Mouse (Mus musculus): ENCODE measurements around the gene Itgb3. TPM values are rescaled to one million over a fixed set of nuclear protein-coding genes. Genes with fewer than 3 reads are reported as not detected.

The Itgb3 gene
- polyA plus RNA-seq, 1 experiment from 2014 or later, result 5.2 TPM

GRCm38 (mm10) chr11:104624791-104625391 is 17.1 kb downstream of the Itgb3 start:
- 14% methylated on average over 6 of the region's 6 CpGs for WGBS
- ATAC-seq (ENCODE audit: insufficient number of reproducible peaks, low FRiP score, low TSS enrichment, low read depth), result peak; percentile 84
- H3K27ac ChIP-seq (replicated peaks), result peak overlapping the region; percentile 80
- no peaks in the 10 kb centered on the region for H3K27me3 ChIP-seq
- H3K4me1 ChIP-seq, result peaks cover 32% of the 10 kb centered on the region
- 0 out of 2 replicates have a peak overlapping the region, but pooled peaks have one; percentile 1 for H3K4me3 ChIP-seq (replicated peaks)
- no peaks in the 10 kb centered on the region for H3K9me3 ChIP-seq (replicated peaks)
- peak overlapping the region; percentile 22 for H3K4me2 ChIP-seq (replicated peaks)
- H3K9ac ChIP-seq, result no peak overlapping the region
- no peaks in the 10 kb centered on the region for H3K36me3 ChIP-seq

GRCm38 (mm10) chr11:104625453-104626402 is 17.9 kb downstream of the Itgb3 start:
- 0 out of 2 replicates have a peak overlapping the region, but pooled peaks have one; percentile 1 for H3K4me3 ChIP-seq (replicated peaks)
- 27% methylated on average over 12 of the region's 12 CpGs for WGBS
- no peaks in the 10 kb centered on the region for H3K9me3 ChIP-seq (replicated peaks)
- peak; percentile 66 for ATAC-seq (ENCODE audit: insufficient number of reproducible peaks, low FRiP score, low TSS enrichment, low read depth)
- H3K27ac ChIP-seq (replicated peaks), result peak overlapping the region; percentile 80
- no peaks in the 10 kb centered on the region for H3K36me3 ChIP-seq
- H3K4me1 ChIP-seq, result peaks cover 27% of the 10 kb centered on the region
- H3K27me3 ChIP-seq, result no peaks in the 10 kb centered on the region
- peak overlapping the region; percentile 22 for H3K4me2 ChIP-seq (replicated peaks)
- H3K9ac ChIP-seq, result no peak overlapping the region

DNA sequence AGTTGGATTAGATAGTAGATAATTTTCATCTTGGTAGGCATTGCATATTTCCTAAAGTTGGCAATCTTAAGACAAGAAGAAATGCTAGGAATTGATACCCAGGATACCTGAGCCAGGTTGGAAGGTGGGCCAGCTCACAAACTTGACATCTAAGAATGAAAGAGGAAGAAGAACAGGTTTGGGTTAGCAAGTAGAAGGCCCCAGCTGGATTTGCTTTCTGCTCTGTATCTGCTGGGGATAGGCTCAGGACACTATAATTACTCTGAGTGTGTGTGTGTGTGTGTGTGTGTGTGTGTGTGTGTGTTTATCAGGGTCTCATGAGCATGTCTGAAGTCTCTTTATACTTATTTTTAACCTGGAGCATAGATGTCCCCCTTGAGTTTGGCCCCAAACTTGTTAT is 18.8 kb downstream of the Itgb3 start:
- no peak for ATAC-seq (ENCODE audit: insufficient number of reproducible peaks, low FRiP score, low TSS enrichment, low read depth)
- Histone ChIP-seq H3K9ac (no peak overlapping the region), H3K9me3 (replicated peaks) (no peaks in the 10 kb centered on the region), H3K4me1 (peaks cover 27% of the 10 kb centered on the region), H3K36me3 (no peaks in the 10 kb centered on the region), H3K4me2 (replicated peaks) (no peak overlapping the region), H3K27me3 (no peaks in the 10 kb centered on the region), H3K27ac (replicated peaks) (peak overlapping the region; percentile 80; the same call in 1 of the 2 replicates), H3K4me3 (replicated peaks) (no peak overlapping the region)

- no peak overlapping the region for H3K27ac ChIP-seq (replicated peaks)
- no peak overlapping the region for H3K4me2 ChIP-seq (replicated peaks)
- H3K27me3 ChIP-seq, result no peaks in the 10 kb centered on the region
- no peaks in the 10 kb centered on the region for H3K9me3 ChIP-seq (replicated peaks)
- H3K9ac ChIP-seq, result no peak overlapping the region
- WGBS, result 54% methylated on average over 11 of the region's 11 CpGs
- no peaks in the 10 kb centered on the region for H3K36me3 ChIP-seq
- ATAC-seq (ENCODE audit: insufficient number of reproducible peaks, low FRiP score, low TSS enrichment, low read depth), result no peak
- H3K4me3 ChIP-seq (replicated peaks), result no peak overlapping the region
- H3K4me1 ChIP-seq, result peaks cover 27% of the 10 kb centered on the region
Observed at GRCm38 (mm10) chr11:104627616-104628301, 20.0 kb downstream of the Itgb3 start.

DNA sequence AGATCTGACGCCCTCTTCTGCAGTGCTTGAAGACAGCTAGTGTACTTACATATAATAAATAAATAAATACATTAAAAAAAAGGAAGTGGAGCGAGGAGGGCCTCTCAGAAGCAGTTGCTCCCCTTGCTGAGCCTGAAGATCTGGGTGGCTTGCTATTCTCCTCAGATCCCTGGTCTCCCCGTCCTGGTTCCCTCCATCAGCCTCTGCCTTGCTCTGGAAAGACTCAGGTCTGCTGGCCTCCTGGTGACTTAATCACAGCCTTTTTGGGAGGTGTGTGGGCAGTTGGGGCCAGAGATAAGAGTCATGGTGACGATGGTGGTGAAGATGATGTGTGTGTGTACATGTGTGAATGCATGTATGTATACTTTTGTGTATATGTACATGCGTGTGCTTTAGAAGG is 20.8 kb downstream of the Itgb3 start:
- no peaks in the 10 kb centered on the region for H3K27me3 ChIP-seq
- no peak overlapping the region for H3K9ac ChIP-seq
- ATAC-seq (ENCODE audit: insufficient number of reproducible peaks, low FRiP score, low TSS enrichment, low read depth), result no peak
- H3K4me3 ChIP-seq (replicated peaks), result no peak overlapping the region
- no peak overlapping the region for H3K4me2 ChIP-seq (replicated peaks)
- WGBS, result 83% methylated on average over 5 of the region's 5 CpGs
- no peaks in the 10 kb centered on the region for H3K36me3 ChIP-seq
- H3K9me3 ChIP-seq (replicated peaks), result no peaks in the 10 kb centered on the region
- H3K27ac ChIP-seq (replicated peaks), result no peak overlapping the region
- peaks cover 27% of the 10 kb centered on the region for H3K4me1 ChIP-seq

DNA sequence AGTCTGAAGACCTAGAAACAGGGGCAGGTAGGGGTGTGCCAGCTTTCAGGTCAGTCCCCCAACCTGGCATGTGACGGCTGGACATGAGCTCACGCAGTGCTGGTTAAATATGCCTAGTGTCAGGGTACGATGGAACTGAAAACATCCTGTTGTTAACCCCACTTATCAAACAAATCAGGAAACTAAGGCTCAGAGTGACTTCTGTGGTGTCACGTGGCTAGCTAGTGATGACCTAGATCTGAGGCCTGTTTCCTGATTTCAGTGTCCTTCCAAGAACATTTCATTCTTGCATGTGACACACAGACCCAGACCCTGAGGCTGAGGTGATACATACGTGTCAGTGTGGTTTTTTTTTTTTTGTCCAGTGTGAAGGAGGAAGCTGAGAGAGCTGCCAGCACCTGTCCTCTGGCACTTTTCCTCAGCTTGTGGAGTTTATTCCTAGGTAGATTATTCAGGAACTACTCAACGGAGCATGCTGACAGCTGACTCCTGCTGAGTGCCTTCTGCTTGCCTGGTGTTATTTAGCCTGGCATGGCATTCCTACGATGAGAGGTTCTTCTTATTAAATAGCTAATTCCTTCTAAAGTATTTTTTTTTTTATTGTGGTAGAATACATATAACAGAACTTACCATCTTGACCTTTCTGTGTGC is 22.5 kb downstream of the Itgb3 start:
- Histone ChIP-seq H3K4me1 (peaks cover 11% of the 10 kb centered on the region), H3K36me3 (no peaks in the 10 kb centered on the region), H3K27ac (replicated peaks) (no peak overlapping the region), H3K9me3 (replicated peaks) (no peaks in the 10 kb centered on the region), H3K27me3 (no peaks in the 10 kb centered on the region), H3K9ac (no peak overlapping the region), H3K4me2 (replicated peaks) (no peak overlapping the region), H3K4me3 (replicated peaks) (no peak overlapping the region)
- no peak for ATAC-seq (ENCODE audit: insufficient number of reproducible peaks, low FRiP score, low TSS enrichment, low read depth)
- WGBS, result 66% methylated on average over 7 of the region's 7 CpGs

DNA sequence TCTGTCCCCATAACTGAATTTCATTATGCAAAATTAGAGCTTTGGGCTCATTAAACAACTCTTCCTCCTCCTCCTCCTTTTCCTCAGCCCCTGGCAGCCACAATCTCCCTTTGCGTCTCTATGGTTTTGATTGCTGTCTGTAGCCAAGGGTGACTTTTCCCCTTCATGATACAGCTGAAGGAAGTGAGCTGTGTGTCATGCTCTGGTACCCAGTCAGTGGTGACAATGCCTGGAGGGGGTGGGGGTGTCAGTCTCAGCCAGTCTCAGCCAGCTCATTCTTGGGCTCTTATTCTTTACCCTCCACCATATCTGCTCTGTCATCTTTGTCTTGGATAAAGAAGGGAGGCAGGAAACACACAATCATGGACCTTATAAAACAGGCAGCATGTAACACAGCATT is 23.5 kb downstream of the Itgb3 start:
- 70% methylated on average over 1 of the region's 1 CpGs for WGBS
- Histone ChIP-seq H3K27ac (replicated peaks) (no peak overlapping the region), H3K4me3 (replicated peaks) (no peak overlapping the region)

GRCm38 (mm10) chr11:104637010-104637409 is 29.2 kb downstream of the Itgb3 start:
- Histone ChIP-seq H3K4me3 (replicated peaks) (no peak overlapping the region), H3K4me1 (no peaks in the 10 kb centered on the region), H3K27ac (replicated peaks) (no peak overlapping the region), H3K36me3 (no peaks in the 10 kb centered on the region), H3K9me3 (replicated peaks) (no peaks in the 10 kb centered on the region), H3K9ac (no peak overlapping the region), H3K27me3 (no peaks in the 10 kb centered on the region), H3K4me2 (replicated peaks) (no peak overlapping the region)
- ATAC-seq (ENCODE audit: insufficient number of reproducible peaks, low FRiP score, low TSS enrichment, low read depth), result no peak
- whole genome bisulfite sequencing, result 85% methylated on average over 14 of the region's 14 CpGs

More for the DNA sequence above, 23.5 kb downstream of the Itgb3 start:
- no peaks in the 10 kb centered on the region for H3K27me3 ChIP-seq
- no peaks in the 10 kb centered on the region for H3K9me3 ChIP-seq (replicated peaks)
- no peak overlapping the region for H3K9ac ChIP-seq
- peaks cover 1% of the 10 kb centered on the region for H3K4me1 ChIP-seq
- ATAC-seq (ENCODE audit: insufficient number of reproducible peaks, low FRiP score, low TSS enrichment, low read depth), result no peak
- no peaks in the 10 kb centered on the region for H3K36me3 ChIP-seq
- no peak overlapping the region for H3K4me2 ChIP-seq (replicated peaks)

- Histone ChIP-seq H3K4me2 (replicated peaks) (no peak overlapping the region), H3K4me3 (replicated peaks) (no peak overlapping the region), H3K4me1 (no peaks in the 10 kb centered on the region), H3K27ac (replicated peaks) (no peak overlapping the region), H3K27me3 (no peaks in the 10 kb centered on the region), H3K36me3 (no peaks in the 10 kb centered on the region), H3K9ac (no peak overlapping the region), H3K9me3 (replicated peaks) (no peaks in the 10 kb centered on the region)
- no peak for ATAC-seq (ENCODE audit: insufficient number of reproducible peaks, low FRiP score, low TSS enrichment, low read depth)
- WGBS, result 44% methylated on average over 5 of the region's 5 CpGs
Observed at GRCm38 (mm10) chr11:104638006-104638405, 30.2 kb downstream of the Itgb3 start.

GRCm38 (mm10) chr11:104638906-104639305 is 31.1 kb downstream of the Itgb3 start:
- H3K4me3 ChIP-seq (replicated peaks), result no peak overlapping the region
- no peaks in the 10 kb centered on the region for H3K9me3 ChIP-seq (replicated peaks)
- H3K27ac ChIP-seq (replicated peaks), result no peak overlapping the region
- no peak for ATAC-seq (ENCODE audit: insufficient number of reproducible peaks, low FRiP score, low TSS enrichment, low read depth)
- no peaks in the 10 kb centered on the region for H3K4me1 ChIP-seq
- no peak overlapping the region for H3K4me2 ChIP-seq (replicated peaks)
- no peak overlapping the region for H3K9ac ChIP-seq
- H3K36me3 ChIP-seq, result no peaks in the 10 kb centered on the region
- 61% methylated on average over 2 of the region's 2 CpGs for WGBS
- H3K27me3 ChIP-seq, result no peaks in the 10 kb centered on the region

GRCm38 (mm10) chr11:104639634-104640033 is 31.8 kb downstream of the Itgb3 start:
- WGBS, result 71% methylated on average over 9 of the region's 9 CpGs
- no peaks in the 10 kb centered on the region for H3K4me1 ChIP-seq
- no peak overlapping the region for H3K27ac ChIP-seq (replicated peaks)
- no peak overlapping the region for H3K9ac ChIP-seq
- ATAC-seq (ENCODE audit: insufficient number of reproducible peaks, low FRiP score, low TSS enrichment, low read depth), result no peak
- H3K4me3 ChIP-seq (replicated peaks), result no peak overlapping the region
- no peaks in the 10 kb centered on the region for H3K36me3 ChIP-seq
- no peaks in the 10 kb centered on the region for H3K27me3 ChIP-seq
- H3K9me3 ChIP-seq (replicated peaks), result no peaks in the 10 kb centered on the region
- H3K4me2 ChIP-seq (replicated peaks), result no peak overlapping the region

Measured in embryonic facial prominence, embryonic 15.5 days (tissue).